Mouse (Mus musculus): ENCODE data around the gene Megf9. TPM values are rescaled to one million over a fixed set of nuclear protein-coding genes. Genes with fewer than 3 reads are reported as not detected.

The Megf9 gene
- polyA plus RNA-seq, 1 experiment, result 26.1 TPM

DNA sequence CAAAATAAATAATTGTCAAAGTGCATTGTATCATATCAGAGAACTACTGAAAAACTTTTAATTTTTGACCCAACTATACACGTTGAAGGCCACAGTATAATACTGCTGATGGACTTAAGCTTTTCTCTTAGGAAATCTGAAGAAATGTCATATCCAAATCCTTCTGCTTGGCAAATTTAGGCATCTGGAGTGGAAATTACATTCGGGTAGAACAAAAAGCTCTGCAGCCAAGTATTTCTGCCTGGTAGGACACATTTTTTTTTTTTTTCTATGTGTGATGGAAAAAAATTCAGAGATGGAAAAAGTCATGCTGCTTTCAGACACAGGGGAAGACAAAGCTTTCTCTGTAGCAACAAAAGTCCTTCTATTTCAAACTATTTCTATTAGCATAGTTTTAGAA lies 63.4 kb downstream of the Megf9 start:
- no peak for DNase-seq
- no peak for TF ChIP-seq POLR2A (IDR thresholded peaks at IDR 0.05; ENCODE audit: borderline replicate concordance, extremely low read depth, low read depth, low read length)
- no peak for TF ChIP-seq CTCF (IDR thresholded peaks at IDR 0.05; ENCODE audit: insufficient read depth, low read length)
- no peak overlapping the region for H3K4me3 ChIP-seq (replicated peaks; ENCODE audit: extremely low read depth, low read depth, low read length)
- WGBS, result 62% methylated on average over 2 of the region's 2 CpGs
- H3K4me1 ChIP-seq (ENCODE audit: control insufficient read depth, insufficient read depth, low read length), result no peaks in the 10 kb centered on the region

DNA sequence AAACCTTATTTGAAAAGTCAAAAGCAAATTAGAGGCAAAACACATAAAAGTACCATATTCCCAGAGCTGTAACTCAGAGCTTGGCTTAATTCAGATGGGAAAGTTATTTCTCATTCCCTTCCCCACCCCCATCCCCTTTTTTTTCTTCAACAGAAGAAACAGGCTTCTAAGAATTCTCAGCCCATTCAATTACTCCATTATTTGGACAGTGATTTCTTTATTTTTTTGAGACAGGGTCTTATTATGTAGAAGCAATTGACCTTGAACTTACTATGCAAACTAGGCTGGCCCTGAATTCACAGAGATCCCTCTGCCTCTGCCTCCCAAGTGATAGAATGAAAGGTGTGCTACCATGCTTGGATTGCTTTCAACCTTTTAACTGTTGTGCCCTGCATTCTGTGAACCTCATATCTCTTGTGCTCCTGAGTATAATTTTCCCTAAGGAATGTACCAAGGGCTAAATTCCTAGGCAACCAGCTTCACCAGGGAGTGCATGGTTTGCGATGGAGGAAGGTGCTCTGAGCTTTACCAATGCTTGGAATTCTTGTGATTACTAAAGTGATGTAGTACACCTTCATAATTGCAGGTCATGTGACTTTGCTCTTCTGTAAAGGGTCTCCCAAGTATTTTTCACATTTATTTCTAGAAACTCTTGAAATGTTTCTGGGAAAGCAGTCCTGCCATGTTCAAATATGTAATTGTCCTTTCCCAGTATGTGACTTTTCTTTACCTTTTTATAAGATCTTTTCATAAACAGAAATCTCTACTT lies 68.7 kb downstream of the Megf9 start:
- 80% methylated on average over 1 of the region's 1 CpGs for whole genome bisulfite sequencing
- DNase-seq, result no peak
- Histone ChIP-seq H3K4me3 (replicated peaks; ENCODE audit: extremely low read depth, low read depth, low read length) (no peak overlapping the region), H3K4me1 (ENCODE audit: control insufficient read depth, insufficient read depth, low read length) (no peaks in the 10 kb centered on the region; the same call in 1 of the 2 replicates)
- TF ChIP-seq POLR2A (IDR thresholded peaks at IDR 0.05; ENCODE audit: borderline replicate concordance, extremely low read depth, low read depth, low read length) (no peak), CTCF (IDR thresholded peaks at IDR 0.05; ENCODE audit: insufficient read depth, low read length) (no peak)

- TF ChIP-seq CTCF (IDR thresholded peaks at IDR 0.05; ENCODE audit: insufficient read depth, low read length) (no peak), POLR2A (IDR thresholded peaks at IDR 0.05; ENCODE audit: borderline replicate concordance, extremely low read depth, low read depth, low read length) (no peak)
- Histone ChIP-seq H3K4me1 (ENCODE audit: control insufficient read depth, insufficient read depth, low read length) (no peaks in the 10 kb centered on the region; the same call in 1 of the 2 replicates), H3K4me3 (replicated peaks; ENCODE audit: extremely low read depth, low read depth, low read length) (no peak overlapping the region)
- no peak for DNase-seq
- 85% methylated on average over 2 of the region's 2 CpGs for WGBS
Measured at GRCm38 (mm10) chr4:70463302-70463701, 71.5 kb downstream of the Megf9 start.

- H3K4me3 ChIP-seq (replicated peaks; ENCODE audit: extremely low read depth, low read depth, low read length), result no peak overlapping the region
- no peak for TF ChIP-seq CTCF (IDR thresholded peaks at IDR 0.05; ENCODE audit: insufficient read depth, low read length)
- TF ChIP-seq POLR2A (IDR thresholded peaks at IDR 0.05; ENCODE audit: borderline replicate concordance, extremely low read depth, low read depth, low read length), result no peak
Measured at GRCm38 (mm10) chr4:70461416-70461815, 73.4 kb downstream of the Megf9 start.

DNA sequence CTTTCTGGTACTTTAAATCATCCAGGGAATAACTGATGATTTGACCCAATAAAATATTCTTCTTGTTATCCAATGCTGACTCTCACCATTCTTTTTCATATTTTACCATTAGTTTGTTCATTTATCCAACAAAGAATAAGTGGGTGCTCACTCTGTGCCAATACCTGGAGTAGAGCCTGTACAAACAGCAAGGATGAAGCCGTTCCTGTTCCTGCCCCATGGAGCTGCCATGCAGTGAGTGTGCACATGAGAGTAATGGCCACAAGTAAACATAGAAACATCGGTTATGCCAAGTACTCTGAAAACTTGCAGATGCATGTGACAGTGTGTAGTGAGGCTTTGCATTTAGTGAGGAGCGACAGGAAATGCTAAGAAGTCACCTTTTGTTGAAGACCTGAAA lies 82.6 kb downstream of the Megf9 start:
- Histone ChIP-seq H3K4me1 (ENCODE audit: control insufficient read depth, insufficient read depth, low read length) (no peaks in the 10 kb centered on the region), H3K4me3 (replicated peaks; ENCODE audit: extremely low read depth, low read depth, low read length) (no peak overlapping the region)
- no peak for TF ChIP-seq POLR2A (IDR thresholded peaks at IDR 0.05; ENCODE audit: borderline replicate concordance, extremely low read depth, low read depth, low read length)
- TF ChIP-seq CTCF (IDR thresholded peaks at IDR 0.05; ENCODE audit: insufficient read depth, low read length), result no peak
- DNase-seq, result no peak
- 52% methylated on average over 3 of the region's 3 CpGs for WGBS

More at GRCm38 (mm10) chr4:70461416-70461815, 73.4 kb downstream of the Megf9 start:
- DNase-seq, result no peak
- no peaks in the 10 kb centered on the region; the same call in 1 of the 2 replicates for H3K4me1 ChIP-seq (ENCODE audit: control insufficient read depth, insufficient read depth, low read length)

- Histone ChIP-seq H3K4me1 (ENCODE audit: control insufficient read depth, insufficient read depth, low read length) (no peaks in the 10 kb centered on the region), H3K4me3 (replicated peaks; ENCODE audit: extremely low read depth, low read depth, low read length) (no peak overlapping the region)
- TF ChIP-seq CTCF (IDR thresholded peaks at IDR 0.05; ENCODE audit: insufficient read depth, low read length), result peak; percentile 38
- no peak for TF ChIP-seq POLR2A (IDR thresholded peaks at IDR 0.05; ENCODE audit: borderline replicate concordance, extremely low read depth, low read depth, low read length)
- WGBS, result 0% methylated on average over 2 of the region's 2 CpGs
- DNase-seq, result peak; percentile 23
Measured at GRCm38 (mm10) chr4:70451750-70452149, 83.0 kb downstream of the Megf9 start.

GRCm38 (mm10) chr4:70449668-70450067 lies 85.1 kb downstream of the Megf9 start:
- TF ChIP-seq CTCF (IDR thresholded peaks at IDR 0.05; ENCODE audit: insufficient read depth, low read length) (no peak; the same call in 1 of the 2 replicates), POLR2A (IDR thresholded peaks at IDR 0.05; ENCODE audit: borderline replicate concordance, extremely low read depth, low read depth, low read length) (no peak)
- DNase-seq, result no peak
- Histone ChIP-seq H3K4me3 (replicated peaks; ENCODE audit: extremely low read depth, low read depth, low read length) (no peak overlapping the region), H3K4me1 (ENCODE audit: control insufficient read depth, insufficient read depth, low read length) (no peaks in the 10 kb centered on the region)
- WGBS, result 90% methylated on average over 1 of the region's 1 CpGs

DNA sequence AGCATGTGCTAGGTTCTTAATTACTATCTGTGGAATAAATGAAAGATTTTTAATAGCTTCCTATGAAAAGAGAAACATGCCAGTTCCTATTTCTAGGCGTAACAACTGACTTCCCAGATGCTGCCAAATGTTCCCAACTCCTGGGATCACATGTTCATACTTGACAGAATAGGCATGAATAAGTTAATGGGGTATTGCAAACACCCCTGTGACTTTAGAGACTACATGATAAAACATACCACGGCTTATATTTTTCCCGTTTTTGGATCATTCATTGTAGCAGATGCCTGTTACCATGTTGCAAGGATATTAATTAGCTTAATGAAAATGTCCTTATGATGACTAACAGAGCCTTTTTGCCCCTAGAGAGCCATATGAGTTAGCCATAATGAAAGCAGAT lies 88.0 kb downstream of the Megf9 start:
- DNase-seq, result no peak
- TF ChIP-seq POLR2A (IDR thresholded peaks at IDR 0.05; ENCODE audit: borderline replicate concordance, extremely low read depth, low read depth, low read length) (no peak), CTCF (IDR thresholded peaks at IDR 0.05; ENCODE audit: insufficient read depth, low read length) (no peak)
- 88% methylated on average over 3 of the region's 3 CpGs for WGBS
- Histone ChIP-seq H3K4me1 (ENCODE audit: control insufficient read depth, insufficient read depth, low read length) (no peaks in the 10 kb centered on the region), H3K4me3 (replicated peaks; ENCODE audit: extremely low read depth, low read depth, low read length) (no peak overlapping the region)

DNA sequence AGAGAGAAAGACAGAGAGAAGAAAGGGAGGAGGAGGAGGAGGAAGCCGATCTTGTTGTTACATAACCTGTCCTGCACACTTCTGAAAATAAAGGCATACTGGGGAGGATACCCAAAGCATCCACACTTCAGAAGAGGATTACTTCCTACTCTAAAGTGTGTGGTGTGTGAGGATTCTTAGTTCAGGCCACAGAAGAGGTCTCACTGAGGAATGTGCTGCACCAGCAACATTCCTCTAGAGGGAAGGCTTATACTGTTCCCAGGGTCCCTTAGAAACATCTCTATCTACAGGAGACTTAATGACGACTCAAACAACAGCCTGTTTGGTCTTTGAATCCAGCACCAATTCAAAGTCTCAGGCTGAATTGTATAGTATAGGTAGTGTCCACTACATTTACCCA lies 114.6 kb downstream of the Megf9 start:
- DNase-seq, result no peak
- no peak for TF ChIP-seq CTCF (IDR thresholded peaks at IDR 0.05; ENCODE audit: insufficient read depth, low read length)
- TF ChIP-seq POLR2A (IDR thresholded peaks at IDR 0.05; ENCODE audit: borderline replicate concordance, extremely low read depth, low read depth, low read length), result no peak
- H3K4me1 ChIP-seq (ENCODE audit: control insufficient read depth, insufficient read depth, low read length), result no peaks in the 10 kb centered on the region
- no peak overlapping the region for H3K4me3 ChIP-seq (replicated peaks; ENCODE audit: extremely low read depth, low read depth, low read length)
- WGBS, result 64% methylated on average over 2 of the region's 2 CpGs

DNA sequence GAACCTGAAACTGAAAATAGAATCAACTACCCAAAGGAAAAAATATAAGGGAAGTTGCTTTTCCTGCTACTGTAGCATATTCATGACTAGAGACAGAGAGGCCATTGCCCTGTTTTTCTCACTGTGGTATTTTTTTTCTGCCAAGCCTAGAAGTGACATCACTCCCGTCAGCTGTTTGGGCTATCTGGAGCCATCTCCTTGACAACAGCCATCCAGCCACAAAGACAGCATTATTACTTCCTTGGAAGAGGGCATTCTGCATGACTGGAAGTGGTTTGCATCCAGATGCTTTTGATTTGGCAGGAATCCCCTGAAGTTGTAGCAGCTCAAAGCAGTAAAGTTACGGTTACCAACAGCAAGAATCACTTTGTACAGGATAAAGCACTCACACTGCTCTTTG lies 122.7 kb downstream of the Megf9 start:
- WGBS, result 55% methylated on average over 2 of the region's 2 CpGs
- H3K4me3 ChIP-seq (replicated peaks; ENCODE audit: extremely low read depth, low read depth, low read length), result no peak overlapping the region
- no peak for TF ChIP-seq POLR2A (IDR thresholded peaks at IDR 0.05; ENCODE audit: borderline replicate concordance, extremely low read depth, low read depth, low read length)
- no peak for TF ChIP-seq CTCF (IDR thresholded peaks at IDR 0.05; ENCODE audit: insufficient read depth, low read length)

More for the DNA sequence above, 122.7 kb downstream of the Megf9 start:
- DNase-seq, result no peak
- no peaks in the 10 kb centered on the region for H3K4me1 ChIP-seq (ENCODE audit: control insufficient read depth, insufficient read depth, low read length)

Data from lung, adult 2 months (tissue).